ENCODE assay signal across 8 mouse cellular contexts in genomic region chr7:38131186-38131585, GRCm38 (mm10). TPM values are rescaled to one million over a fixed set of nuclear protein-coding genes. Genes with fewer than 3 reads are reported as not detected.
A peak's percentile ranks its signal among the peaks of the same experiment; 100 is the strongest.
DNase-seq lines count a peak whose midpoint lies in the region; ATAC-seq and TF ChIP-seq lines count a peak whose summit lies in the region.

No protein-coding gene starts in this region.

- peaks cover 2% of the 10 kb centered on the region; the same call in 1 of the 2 replicates for H3K4me1 ChIP-seq in forebrain, embryonic 14.5 days (ENCODE audit: control insufficient read depth, insufficient read depth, low read length)
- no peaks in the 10 kb centered on the region for H3K4me1 ChIP-seq in midbrain, embryonic 11.5 days (ENCODE audit: control insufficient read depth, insufficient read depth, low read length)

- no peak overlapping the region for H3K4me2 ChIP-seq in forebrain, embryonic 14.5 days (ENCODE audit: low read length)
- no peak overlapping the region for H3K4me2 ChIP-seq in midbrain, embryonic 11.5 days

- 0 out of 2 replicates have a peak, but pooled peaks have one; percentile 54 for ATAC-seq in forebrain, embryonic 14.5 days
- peak; percentile 63; the same call in 1 of the 2 replicates for ATAC-seq in midbrain, embryonic 11.5 days (ENCODE audit: low FRiP score)

- WGBS in forebrain, embryonic 14.5 days: 28% methylated on average over 5 of the region's 5 CpGs
- 31% methylated on average over 5 of the region's 5 CpGs for WGBS in midbrain, embryonic 11.5 days

- H3K9me3 ChIP-seq in forebrain, embryonic 14.5 days (replicated peaks; ENCODE audit: control insufficient read depth, low read length): no peaks in the 10 kb centered on the region
- H3K9me3 ChIP-seq in midbrain, embryonic 11.5 days (ENCODE audit: control insufficient read depth, low read length): no peaks in the 10 kb centered on the region

- H3K27me3 ChIP-seq in forebrain, embryonic 14.5 days (replicated peaks; ENCODE audit: control insufficient read depth, insufficient read depth, low read length): no peaks in the 10 kb centered on the region
- no peaks in the 10 kb centered on the region for H3K27me3 ChIP-seq in midbrain, embryonic 11.5 days (ENCODE audit: control insufficient read depth, insufficient read depth, low read length)

- TF ChIP-seq CTCF in gastrocnemius, adult 2 months (IDR thresholded peaks at IDR 0.05): peak; percentile 66

- H3K9ac ChIP-seq in forebrain, embryonic 14.5 days (ENCODE audit: low read length): no peak overlapping the region
- no peak overlapping the region for H3K9ac ChIP-seq in midbrain, embryonic 11.5 days (ENCODE audit: low read length)

- DNase-seq in gastrocnemius, adult 2 months: peak; percentile 28
- DNase-seq in gastrocnemius, adult 8-10 months (ENCODE audit: low spot score in 2 of 2): no peak
- peak; percentile 66 for DNase-seq in A20 (ENCODE audit: low read depth, low spot score)
- DNase-seq in T-cell, adult 2 months (ENCODE audit: low spot score): peak; percentile 50
- DNase-seq in forebrain, embryonic 14.5 days (ENCODE audit: low spot score): peak; percentile 79
- DNase-seq in kidney, postnatal 14 days: peak; percentile 48
- DNase-seq in midbrain, embryonic 11.5 days (ENCODE audit: low spot score, missing footprints): peak; percentile 95
- DNase-seq in thymus, postnatal 0 days (ENCODE audit: low spot score): peak; percentile 63

- intact Hi-C loops in gastrocnemius, adult 2 months (cut with DNase I): no loop called here

- no peak overlapping the region for H3K27ac ChIP-seq in gastrocnemius, adult 2 months
- no peak overlapping the region for H3K27ac ChIP-seq in forebrain, embryonic 14.5 days (ENCODE audit: low read depth, low read length)
- no peak overlapping the region for H3K27ac ChIP-seq in midbrain, embryonic 11.5 days (ENCODE audit: low read depth, low read length)

- no peaks in the 10 kb centered on the region for H3K36me3 ChIP-seq in forebrain, embryonic 14.5 days (ENCODE audit: control insufficient read depth, insufficient read depth, low read length)
- no peaks in the 10 kb centered on the region for H3K36me3 ChIP-seq in midbrain, embryonic 11.5 days (ENCODE audit: control insufficient read depth, insufficient read depth, low read length)

- no peak overlapping the region for H3K4me3 ChIP-seq in gastrocnemius, adult 2 months
- no peak overlapping the region for H3K4me3 ChIP-seq in forebrain, embryonic 14.5 days (ENCODE audit: low read depth, low read length)
- no peak overlapping the region for H3K4me3 ChIP-seq in midbrain, embryonic 11.5 days (ENCODE audit: low read depth, low read length)

RNA-seq across cellular contexts. Expression of gene Ccne1, which starts 23.9 kb away (rescaled TPM):
- total RNA-seq in gastrocnemius, adult 2 months (2021): under 1 TPM; 0.20 to 0.28 TPM
- total RNA-seq in gastrocnemius, adult 8-10 months (2022): 1 to 10 TPM in 1 of 4 experiments, under 1 TPM in 3; 0.13 to 1.1 (median 0.23) TPM
- polyA plus RNA-seq in forebrain, embryonic 14.5 days (2014; fragmentation: Nextera tagmentation; extraction: Ambion mirVana): 17.0 and 18.5 TPM in 2 replicates
- polyA plus RNA-seq in midbrain, embryonic 11.5 days (2014; fragmentation: Nextera tagmentation; extraction: Ambion mirVana): 55.1 and 55.6 TPM in 2 replicates
- polyA plus RNA-seq in thymus, postnatal 0 days (2015; fragmentation: Nextera tagmentation; extraction: Ambion mirVana): 35.2 and 36.2 TPM in 2 replicates

RNA-seq across cellular contexts. Expression of gene 1600014C10Rik, which starts 51.8 kb away (rescaled TPM):
- total RNA-seq in gastrocnemius, adult 2 months (2021): 10 to 100 TPM; 23.4 to 31.9 TPM
- total RNA-seq in gastrocnemius, adult 8-10 months (2022): 10 to 100 TPM; 25.9 to 32.4 (median 27.0) TPM
- polyA plus RNA-seq in forebrain, embryonic 14.5 days (2014; fragmentation: Nextera tagmentation; extraction: Ambion mirVana): 18.4 and 19.9 TPM in 2 replicates
- 17.0 and 17.2 TPM in 2 replicates for polyA plus RNA-seq in midbrain, embryonic 11.5 days (2014; fragmentation: Nextera tagmentation; extraction: Ambion mirVana)
- polyA plus RNA-seq in thymus, postnatal 0 days (2015; fragmentation: Nextera tagmentation; extraction: Ambion mirVana): 52.8 and 59.9 TPM in 2 replicates

Comparison
In these comparisons a context has a peak if more than half of its experiments do, and no peak if none do; other contexts are left out.
1. DNase-seq: peak in gastrocnemius, adult 2 months (single experiment), A20 (single experiment), T-cell, adult 2 months (single experiment), forebrain, embryonic 14.5 days (single experiment), kidney, postnatal 14 days (single experiment), midbrain, embryonic 11.5 days (single experiment) and thymus, postnatal 0 days (single experiment); none in gastrocnemius, adult 8-10 months (0 of 2).